Mouse (Mus musculus) stomach, embryonic 16.5 days (tissue): ENCODE results near the gene A630023A22Rik. TPM values are rescaled to one million over a fixed set of nuclear protein-coding genes. Genes with fewer than 3 reads are reported as not detected.

ENCODE experiments used
- ATAC-seq: fragments of 200-750 bp; cut with Nextera tagmentation; 2 replicates; pipeline ENCODE4 v1.8.0; 2017; ENCODE audit warnings: moderate number of reproducible peaks, moderate TSS enrichment; ENCODE audit not compliant: insufficient read depth, low FRiP score
- H3K27ac ChIP-seq: fragments of 300-500 bp; sonication (generic); 2 replicates; pipeline ENCODE4 v1.5.1; 2014; ENCODE audit warnings: low read length
- H3K27me3 ChIP-seq: fragments of 300-500 bp; sonication (generic); 2 replicates; pipeline ENCODE4 v1.6.1; 2014; ENCODE audit warnings: low read length, control low read depth, mixed read lengths; ENCODE audit not compliant: control insufficient read depth, insufficient read depth
- H3K36me3 ChIP-seq: fragments of 300-500 bp; sonication (generic); 2 replicates; pipeline ENCODE4 v1.6.1; 2014; ENCODE audit warnings: low read length; ENCODE audit not compliant: control insufficient read depth, insufficient read depth
- H3K4me1 ChIP-seq: fragments of 300-500 bp; sonication (generic); 2 replicates; pipeline ENCODE4 v1.6.1; 2014; ENCODE audit warnings: low read length, control low read depth, mixed read lengths; ENCODE audit not compliant: control insufficient read depth, insufficient read depth
- H3K4me2 ChIP-seq: fragments of 300-500 bp; sonication (generic); 2 replicates; pipeline ENCODE4 v1.6.1; 2014; ENCODE audit warnings: low read depth, low read length, mixed read lengths
- H3K4me3 ChIP-seq: fragments of 300-500 bp; sonication (generic); replicated peaks from 2 replicates; pipeline ENCODE4 v1.5.1; 2014; ENCODE audit warnings: mild to moderate bottlenecking, low read length
- H3K9ac ChIP-seq: fragments of 300-500 bp; sonication (generic); 2 replicates; pipeline ENCODE4 v1.6.1; 2014; ENCODE audit warnings: low read length
- H3K9me3 ChIP-seq: fragments of 300-500 bp; sonication (generic); replicated peaks from 2 replicates; pipeline ENCODE4 v1.6.1; 2016; ENCODE audit warnings: low read length, control low read depth; ENCODE audit not compliant: control insufficient read depth
- WGBS: fragments of 180-500 bp; shearing (Covaris S2); extraction: QIAGEN DNeasy Blood & Tissue Kit; methylation state at CpG from one replicate; pipeline ENCODE4 v1.1.7; 2014; 5-methylcytosine and 5-hydroxymethylcytosine counted together
- polyA plus RNA-seq: library from polyadenylated mRNA; unstranded; fragments of >200 nt; fragmentation: Nextera tagmentation; extraction: Ambion mirVana; gene quantifications from 2 replicates; pipeline ENCODE4 v1.2.1, GENCODE M21; 2015

A630023A22Rik gene
- 0.43 and 0.76 TPM in 2 replicates for polyA plus RNA-seq

DNA sequence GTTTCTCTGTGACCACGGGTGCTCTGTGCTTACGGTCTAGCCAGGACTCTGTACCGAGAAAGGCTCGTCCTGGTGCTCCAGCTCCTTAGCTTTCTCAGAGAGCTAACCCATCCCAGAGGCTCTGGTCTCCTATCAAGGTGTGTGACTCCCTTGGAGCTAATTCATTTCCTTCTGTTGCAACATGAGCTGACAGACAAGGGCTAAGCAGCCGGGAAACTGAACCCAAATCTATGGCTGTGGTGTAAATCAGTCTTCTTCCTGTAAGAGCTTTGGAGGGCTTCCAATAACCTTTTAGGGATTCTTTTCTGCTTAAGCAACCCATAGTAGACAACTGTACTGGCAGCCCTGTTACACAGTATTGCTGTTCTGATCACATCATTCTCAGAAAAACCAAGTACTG is at the start of gene A630023A22Rik:
Gene A630023A22Rik, minus strand, starts transcription at position 154 of the 400 bp plus-strand sequence.
- Histone ChIP-seq H3K27ac (0 out of 2 replicates have a peak within 1 kb of the TSS, but pooled peaks have one; percentile 8), H3K4me1 (peaks cover 12% of the 10 kb centered on the region; the same call in 1 of the 2 replicates), H3K9me3 (no peaks in the 10 kb centered on the region), H3K4me2 (no peak within 1 kb of the TSS), H3K27me3 (no peaks in the 10 kb centered on the region), H3K36me3 (no peaks in the 10 kb centered on the region), H3K9ac (no peak within 1 kb of the TSS), H3K4me3 (no peak within 1 kb of the TSS)
- 52% methylated on average over 5 of the region's 5 CpGs for WGBS
- ATAC-seq: no peak

GRCm38 (mm10) chr14:34152342-34152741 is 49.8 kb upstream of the A630023A22Rik start, which contains the start of gene Npy4r:
TSS of gene Npy4r (minus strand) at chr14:34152489.
- peak; percentile 92 for ATAC-seq
- Histone ChIP-seq H3K4me1 (peaks cover 5% of the 10 kb centered on the region; the same call in 1 of the 2 replicates), H3K27ac (no peak within 1 kb of the TSS), H3K4me2 (peak within 1 kb of the TSS; percentile 40), H3K27me3 (no peaks in the 10 kb centered on the region), H3K9ac (no peak within 1 kb of the TSS), H3K36me3 (no peaks in the 10 kb centered on the region), H3K4me3 (peak within 1 kb of the TSS; percentile 23; the same call in 1 of the 2 replicates), H3K9me3 (no peaks in the 10 kb centered on the region)
- 9% methylated on average over 16 of the region's 16 CpGs for WGBS

DNA sequence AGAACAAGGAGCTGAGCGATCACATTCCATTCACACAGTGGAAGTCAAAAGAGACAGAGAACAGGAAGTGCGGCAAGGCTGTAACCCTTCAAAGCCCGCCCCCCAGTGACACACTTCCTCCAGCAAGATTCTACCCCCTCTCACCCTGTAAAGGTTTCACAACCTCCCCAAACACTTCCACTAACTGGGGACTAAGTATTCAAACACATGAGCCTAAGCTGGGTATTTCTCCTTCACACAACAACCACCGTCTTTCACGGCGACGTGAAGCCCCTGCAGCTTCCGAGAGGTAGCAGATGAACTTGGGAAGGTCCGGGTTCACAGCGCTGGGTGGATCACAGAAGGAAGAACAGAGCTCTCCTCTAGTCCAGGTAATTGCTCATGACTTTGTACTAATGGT is 40.4 kb upstream of the A630023A22Rik start:
- WGBS: 92% methylated on average over 10 of the region's 10 CpGs
- Histone ChIP-seq H3K9ac (no peak overlapping the region), H3K4me3 (no peak overlapping the region), H3K27ac (no peak overlapping the region), H3K9me3 (no peaks in the 10 kb centered on the region), H3K36me3 (no peaks in the 10 kb centered on the region), H3K4me2 (no peak overlapping the region), H3K27me3 (no peaks in the 10 kb centered on the region), H3K4me1 (peaks cover 3% of the 10 kb centered on the region; the same call in 1 of the 2 replicates)
- ATAC-seq: no peak

DNA sequence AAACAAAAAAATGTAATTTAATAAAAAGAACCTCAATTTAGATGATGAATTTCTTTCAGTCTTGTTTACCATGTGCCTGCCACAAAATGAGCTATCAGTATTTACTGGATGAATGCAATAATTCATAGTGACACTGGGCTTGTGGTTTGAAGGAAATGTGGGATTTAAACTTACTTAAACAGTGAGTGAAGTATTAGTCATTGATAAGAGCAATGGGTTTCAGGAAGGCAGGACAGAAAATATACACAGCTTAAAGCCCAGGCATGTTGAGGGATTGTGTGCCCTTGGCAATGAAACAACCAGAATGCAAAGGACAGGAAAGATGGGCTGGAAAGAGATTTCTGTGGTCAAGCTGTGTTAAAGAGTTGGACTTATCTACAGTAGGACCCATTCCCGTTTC is 39.8 kb upstream of the A630023A22Rik start:
- ATAC-seq: no peak
- no peak overlapping the region for H3K9ac ChIP-seq
- WGBS: 47% methylated on average over 1 of the region's 1 CpGs
- no peak overlapping the region for H3K4me2 ChIP-seq
- peaks cover 3% of the 10 kb centered on the region; the same call in 1 of the 2 replicates for H3K4me1 ChIP-seq
- no peaks in the 10 kb centered on the region for H3K36me3 ChIP-seq
- no peak overlapping the region for H3K27ac ChIP-seq
- no peaks in the 10 kb centered on the region for H3K27me3 ChIP-seq
- no peak overlapping the region for H3K4me3 ChIP-seq
- no peaks in the 10 kb centered on the region for H3K9me3 ChIP-seq

DNA sequence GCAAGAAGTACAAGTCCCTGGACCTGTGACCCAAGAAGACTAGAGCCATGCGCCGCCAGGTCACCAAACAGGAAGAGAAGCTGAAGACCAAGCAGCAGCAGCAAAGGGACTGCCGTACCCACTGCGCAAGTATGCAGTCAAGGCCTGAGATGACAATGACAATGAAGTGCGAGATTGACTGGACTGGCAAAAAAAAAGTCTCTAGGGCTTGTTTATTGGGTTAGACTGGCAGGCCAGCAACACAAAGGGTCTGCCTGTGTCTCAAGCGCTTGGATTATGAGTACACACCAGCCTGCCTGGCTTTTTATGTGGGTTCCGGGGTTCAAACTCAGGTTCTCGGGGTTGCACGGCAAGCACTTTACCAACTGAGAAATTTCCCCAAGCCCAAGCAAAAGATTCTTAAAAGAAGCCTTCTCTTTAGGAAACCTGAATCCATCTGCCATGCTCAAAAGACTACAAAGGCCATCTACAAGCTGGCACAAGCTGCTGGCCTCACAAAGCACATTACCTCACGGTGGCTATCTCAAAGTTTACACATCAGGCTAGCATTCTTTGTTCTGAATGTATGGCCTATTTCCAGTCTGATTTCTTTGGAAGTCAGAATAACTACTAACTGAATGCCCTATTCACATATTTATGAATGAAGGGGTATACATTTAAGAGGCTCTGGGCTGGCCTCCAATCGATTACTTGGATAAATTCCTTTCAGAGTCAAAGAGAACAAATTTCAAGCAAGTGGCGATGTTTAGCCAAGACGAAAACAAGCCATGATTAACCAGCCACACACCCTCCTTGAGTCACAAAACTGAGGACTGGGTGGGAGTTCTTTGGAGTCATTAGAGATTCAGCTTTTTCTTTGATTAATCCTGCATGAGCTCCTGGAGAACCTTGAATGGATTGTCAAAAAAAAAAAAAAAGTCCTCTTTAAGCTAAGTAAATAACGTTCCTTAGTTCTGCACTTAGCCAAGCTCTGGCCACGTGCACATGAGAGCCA is 37.4 kb upstream of the A630023A22Rik start:
- no peak overlapping the region for H3K4me3 ChIP-seq
- ATAC-seq: peak; percentile 54; the same call in 1 of the 2 replicates
- H3K4me2 ChIP-seq: no peak overlapping the region
- no peak overlapping the region for H3K9ac ChIP-seq
- no peak overlapping the region for H3K27ac ChIP-seq
- WGBS: 69% methylated on average over 15 of the region's 15 CpGs
- H3K9me3 ChIP-seq: no peaks in the 10 kb centered on the region
- peaks cover 3% of the 10 kb centered on the region; the same call in 1 of the 2 replicates for H3K4me1 ChIP-seq
- no peaks in the 10 kb centered on the region for H3K36me3 ChIP-seq
- peaks cover 3% of the 10 kb centered on the region; the same call in 1 of the 2 replicates for H3K27me3 ChIP-seq

DNA sequence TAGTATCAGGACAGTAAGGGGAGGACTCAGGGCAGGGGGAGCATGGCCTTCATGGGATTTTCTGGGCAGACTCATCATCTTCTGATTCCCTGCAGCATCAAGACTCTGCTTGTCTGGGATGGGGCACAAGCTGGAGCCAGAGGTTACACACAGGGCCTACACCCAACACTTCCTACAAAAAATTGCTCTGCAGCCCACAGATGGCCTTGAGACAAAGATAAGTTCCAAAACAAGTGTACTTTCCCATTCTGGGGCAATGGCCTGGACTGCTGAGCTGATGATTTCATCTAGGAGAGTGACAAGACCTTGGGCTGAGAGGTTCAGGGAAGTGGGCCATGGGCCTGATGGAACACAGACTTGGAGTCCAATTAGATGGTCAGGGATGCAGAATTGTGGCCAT is 32.8 kb upstream of the A630023A22Rik start:
- Histone ChIP-seq H3K36me3 (no peaks in the 10 kb centered on the region), H3K4me3 (no peak overlapping the region), H3K27ac (no peak overlapping the region), H3K4me1 (peaks cover 3% of the 10 kb centered on the region; the same call in 1 of the 2 replicates), H3K4me2 (no peak overlapping the region), H3K9ac (no peak overlapping the region), H3K27me3 (peaks cover 3% of the 10 kb centered on the region; the same call in 1 of the 2 replicates), H3K9me3 (no peaks in the 10 kb centered on the region)
- no peak for ATAC-seq

DNA sequence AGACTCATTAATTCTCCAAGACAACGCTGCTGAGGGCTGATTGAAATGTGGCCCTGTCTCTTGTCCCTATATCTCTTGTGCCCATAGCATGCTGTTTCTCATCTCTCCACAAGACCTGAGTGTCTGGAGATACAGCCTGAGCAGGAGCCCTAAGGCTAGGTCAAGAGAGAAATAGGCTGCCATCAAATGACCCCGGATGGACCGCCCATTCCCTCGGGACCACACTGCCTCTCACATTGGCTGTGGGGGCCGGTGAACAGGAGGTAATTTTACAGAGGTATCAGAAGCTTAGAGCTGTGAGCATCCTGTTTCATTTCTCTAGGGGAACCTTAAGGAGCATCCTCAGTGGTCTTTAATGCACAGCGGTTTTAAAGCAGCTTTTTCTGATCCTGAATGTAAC is 28.7 kb upstream of the A630023A22Rik start:
- no peaks in the 10 kb centered on the region for H3K4me1 ChIP-seq
- H3K27ac ChIP-seq: no peak overlapping the region
- H3K9me3 ChIP-seq: no peaks in the 10 kb centered on the region
- WGBS: 54% methylated on average over 6 of the region's 6 CpGs
- H3K4me2 ChIP-seq: no peak overlapping the region
- no peak overlapping the region for H3K9ac ChIP-seq
- H3K36me3 ChIP-seq: no peaks in the 10 kb centered on the region
- H3K27me3 ChIP-seq: no peaks in the 10 kb centered on the region
- ATAC-seq: no peak
- no peak overlapping the region for H3K4me3 ChIP-seq

- Histone ChIP-seq H3K9me3 (no peaks in the 10 kb centered on the region), H3K4me3 (no peak overlapping the region), H3K4me2 (no peak overlapping the region), H3K36me3 (no peaks in the 10 kb centered on the region), H3K4me1 (no peaks in the 10 kb centered on the region), H3K27me3 (no peaks in the 10 kb centered on the region), H3K9ac (no peak overlapping the region), H3K27ac (no peak overlapping the region)
- ATAC-seq: no peak
- WGBS: 91% methylated on average over 4 of the region's 4 CpGs
Measured at GRCm38 (mm10) chr14:34121691-34122090, 19.1 kb upstream of the A630023A22Rik start.

- Histone ChIP-seq H3K4me3 (no peak overlapping the region), H3K9me3 (no peaks in the 10 kb centered on the region), H3K27ac (no peak overlapping the region), H3K9ac (no peak overlapping the region), H3K36me3 (no peaks in the 10 kb centered on the region), H3K4me2 (no peak overlapping the region), H3K4me1 (no peaks in the 10 kb centered on the region), H3K27me3 (no peaks in the 10 kb centered on the region)
- ATAC-seq: no peak
- 74% methylated on average over 3 of the region's 3 CpGs for whole genome bisulfite sequencing
Measured at GRCm38 (mm10) chr14:34120923-34121351, 18.4 kb upstream of the A630023A22Rik start.
